Mouse (Mus musculus): Measurements from ENCODE around the gene Mettl7a2.
A peak's percentile ranks its signal among the peaks of the same experiment; 100 is the strongest.
"Not testable (repeated sequence)": the region's sequence is repeated elsewhere in the genome, so short reads cannot be mapped to it uniquely, and the experiment has no call there.

The Mettl7a2 gene

DNA sequence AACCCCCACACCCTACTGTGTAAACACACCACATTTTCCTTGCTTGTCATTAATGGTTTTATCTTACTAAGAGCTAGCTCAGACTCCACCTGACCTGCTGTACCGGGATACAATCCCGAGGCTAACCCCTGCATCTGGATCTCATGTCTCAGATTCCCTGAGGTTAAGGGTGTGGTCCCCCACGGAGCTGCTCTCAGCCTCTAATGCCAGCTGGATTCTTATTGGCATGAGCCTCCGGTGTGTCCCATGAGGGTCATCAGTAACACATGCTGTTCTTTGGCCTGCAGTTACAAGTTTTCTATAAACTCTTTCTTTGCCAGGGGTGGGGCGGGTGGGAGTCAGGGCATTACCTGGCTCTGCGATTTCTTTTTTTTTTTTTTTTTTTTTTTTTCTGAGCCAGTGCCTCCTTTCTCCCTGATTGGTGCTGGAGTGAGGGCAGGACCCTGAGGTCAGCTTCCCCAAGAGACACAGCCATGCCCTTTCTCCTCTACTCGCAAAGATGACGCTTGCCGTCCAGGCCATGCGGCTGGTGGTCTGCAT is at the start of gene Mettl7a2, which contains the start of gene Methig1:
Mettl7a2 (plus strand) TSS at position 490 of the 540 bp plus-strand sequence.
Methig1 (plus strand) TSS at position 439 of the 540 bp plus-strand sequence.
- no peak for DNase-seq (ENCODE audit: low spot score)

- no peak for DNase-seq (ENCODE audit: low spot score)
Observed at GRCm38 (mm10) chr15:100303428-100304018, 49.5 kb upstream of the Mettl7a2 start.

DNA sequence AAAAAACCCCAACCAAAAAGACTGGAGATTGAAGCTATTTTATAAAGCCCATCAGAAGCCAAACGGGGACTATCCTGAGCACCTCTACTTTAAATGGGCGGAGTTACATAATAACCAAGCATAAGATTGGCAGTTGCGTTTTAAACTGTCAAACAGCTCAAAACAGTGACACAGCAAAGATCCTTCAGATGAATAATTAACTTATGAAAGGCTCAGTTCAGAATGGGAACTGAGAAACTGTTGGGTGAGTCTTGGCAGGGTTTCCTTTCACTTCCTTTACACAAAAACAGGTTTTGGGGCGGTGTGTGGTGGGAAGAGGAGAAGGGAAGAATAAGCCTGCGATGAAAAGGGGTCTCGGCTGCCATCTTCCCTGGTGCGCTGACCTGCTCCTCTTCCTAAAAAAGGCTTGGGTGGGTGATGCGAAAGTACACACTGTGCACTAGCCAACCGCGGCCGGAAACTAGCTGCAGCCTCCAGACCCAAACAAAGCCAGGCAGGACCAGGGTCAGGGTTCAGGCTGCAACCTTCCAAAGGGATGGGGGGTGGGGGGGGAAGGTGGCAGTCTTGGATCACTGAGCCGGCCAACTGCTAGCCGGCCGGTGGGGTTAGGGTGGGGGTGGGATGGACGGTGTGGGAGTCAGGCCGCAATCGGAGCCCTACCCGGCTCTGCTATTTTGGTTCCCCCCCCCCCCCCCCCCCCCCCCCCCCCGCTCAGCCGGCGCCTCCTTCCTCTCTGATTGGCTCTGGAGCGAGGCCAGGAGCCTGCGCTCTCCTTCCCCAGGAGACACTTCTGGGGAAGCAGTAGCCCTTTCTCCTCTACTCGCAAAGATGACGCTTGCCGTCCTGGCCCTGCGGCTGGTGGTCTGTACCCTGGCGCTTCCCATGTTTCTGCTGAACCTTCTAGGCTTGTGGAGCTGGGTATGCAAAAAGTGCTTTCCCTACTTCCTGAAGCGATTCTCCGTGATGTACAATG is 48.7 kb upstream of the Mettl7a2 start, which contains the start of gene Mettl7a1:
Mettl7a1 (plus strand) TSS at position 122 of the 973 bp plus-strand sequence.
- peak; percentile 71 for DNase-seq (ENCODE audit: low spot score)

DNA sequence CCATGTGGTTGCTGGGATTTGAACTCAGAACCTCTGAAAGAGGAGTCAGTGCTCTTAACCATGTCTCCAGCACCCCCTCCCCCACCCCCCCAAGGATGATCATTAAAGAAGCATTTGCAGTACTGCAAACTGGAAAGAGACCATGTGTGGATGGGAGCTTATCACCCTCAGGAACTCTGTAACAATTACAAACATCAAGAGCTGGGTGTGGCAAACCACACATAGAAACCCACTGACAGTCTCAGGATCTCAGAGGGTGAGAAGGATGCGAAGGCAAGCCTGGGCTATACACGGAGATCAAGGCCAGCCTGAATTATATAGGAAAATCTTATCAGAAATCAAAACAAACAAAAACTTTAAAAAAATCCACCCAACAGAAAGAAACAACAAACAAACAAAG is 46.8 kb upstream of the Mettl7a2 start:
- DNase-seq (ENCODE audit: low spot score) = no peak

DNA sequence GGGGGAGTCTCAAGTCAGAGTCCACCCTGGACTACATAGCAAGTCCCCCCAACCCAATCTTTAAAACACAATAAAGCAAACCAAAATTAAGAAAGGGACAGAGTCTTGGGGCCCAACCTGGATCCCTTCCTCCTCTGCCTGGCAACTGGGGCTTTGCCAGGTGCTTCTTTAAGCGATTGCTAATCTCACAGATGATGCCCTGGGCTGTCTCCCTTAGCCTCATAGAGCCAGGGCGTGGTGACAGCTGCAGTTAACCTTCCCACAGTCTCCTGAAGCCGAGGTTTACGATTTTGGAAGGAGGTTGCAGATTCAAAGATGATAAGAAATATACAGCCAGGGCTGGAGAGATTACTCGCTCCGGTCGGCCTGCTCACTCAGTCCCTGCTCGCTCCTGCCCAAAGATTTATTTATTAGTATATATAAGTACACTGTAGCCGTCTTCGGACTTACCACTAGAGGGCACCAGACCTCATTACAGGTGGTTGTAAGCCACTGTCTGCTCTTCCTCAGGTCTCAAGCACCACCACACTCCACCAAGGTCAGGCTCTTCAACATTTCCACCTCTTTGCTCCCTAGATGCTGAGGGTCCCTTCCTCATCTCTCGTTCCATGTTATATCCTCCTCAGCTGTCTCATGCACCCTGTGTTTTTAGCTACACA is 45.4 kb upstream of the Mettl7a2 start:
- peak; percentile 73 for DNase-seq (ENCODE audit: low spot score)

- no peak for DNase-seq (ENCODE audit: low spot score)
Observed at GRCm38 (mm10) chr15:100312346-100312745, 40.7 kb upstream of the Mettl7a2 start.

DNA sequence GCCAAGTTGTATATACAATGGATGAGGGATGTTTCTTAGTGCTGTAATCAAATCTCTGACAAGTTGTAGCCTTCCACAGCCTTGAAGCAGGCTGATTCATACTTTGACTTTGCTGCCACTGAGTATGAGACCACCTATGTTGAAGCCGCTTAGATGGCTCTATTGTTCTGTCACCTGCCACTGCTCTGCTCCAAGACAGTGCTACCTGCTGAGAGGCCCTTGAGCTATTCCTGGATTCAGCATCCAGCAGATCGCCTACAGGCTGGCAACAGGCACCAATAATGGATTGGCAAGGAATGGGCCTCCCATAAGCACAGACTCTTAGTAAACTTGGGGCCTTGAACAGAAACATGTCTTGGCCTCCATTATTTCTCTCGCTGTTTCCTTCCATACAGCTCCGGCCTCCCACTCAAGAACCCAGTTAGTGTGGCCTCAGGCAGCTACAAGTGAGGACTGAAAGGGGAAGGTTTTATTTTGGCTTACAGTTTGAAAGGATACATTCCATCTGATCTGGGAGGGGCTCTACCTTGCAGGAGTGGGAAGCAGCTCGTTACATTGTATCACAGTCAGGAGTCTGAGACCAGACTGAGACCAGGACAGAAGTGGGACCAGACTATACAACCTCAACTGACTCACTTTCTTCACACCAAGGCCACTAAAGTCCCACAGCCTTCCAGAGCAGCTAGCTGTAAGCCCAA is 38.4 kb upstream of the Mettl7a2 start:
- DNase-seq (ENCODE audit: low spot score) = peak; percentile 0

DNA sequence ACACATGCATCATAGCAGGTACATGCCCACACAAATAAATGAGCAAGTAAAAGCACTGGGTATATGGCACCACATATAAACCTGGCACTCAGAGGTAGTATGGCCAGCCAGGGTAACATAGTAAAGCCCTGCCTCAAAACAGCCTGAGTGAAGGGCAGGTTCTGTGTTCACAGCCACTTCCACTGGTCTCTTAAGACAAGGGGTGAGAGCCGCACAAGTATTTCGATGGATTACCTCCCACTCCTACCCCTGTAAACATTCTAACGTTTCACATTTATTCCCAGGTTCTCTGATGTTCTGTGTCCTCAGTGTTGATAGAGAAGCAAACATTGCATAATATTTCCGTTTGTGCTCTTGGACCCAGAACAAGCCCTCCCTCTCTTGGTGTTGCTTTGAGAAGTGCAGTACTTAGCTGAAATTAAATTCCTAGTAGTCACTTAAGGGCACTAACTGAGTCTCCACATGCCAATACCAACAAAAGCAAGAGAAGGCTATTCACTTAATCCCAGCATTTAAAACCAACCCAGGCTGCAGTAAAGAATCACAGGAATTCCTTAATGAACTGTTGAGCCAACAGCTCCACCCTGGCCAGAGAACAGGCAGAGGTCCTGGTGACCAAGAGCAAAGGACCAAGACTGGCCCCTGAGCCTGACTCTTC is 34.9 kb upstream of the Mettl7a2 start:
- DNase-seq (ENCODE audit: low spot score) = peak; percentile 0

- DNase-seq (ENCODE audit: low spot score) = peak; percentile 1
Observed at GRCm38 (mm10) chr15:100319884-100320283, 33.1 kb upstream of the Mettl7a2 start.

- peak; percentile 0 for DNase-seq (ENCODE audit: low spot score)
Observed at GRCm38 (mm10) chr15:100320295-100320905, 32.6 kb upstream of the Mettl7a2 start.

- DNase-seq (ENCODE audit: low spot score) = peak; percentile 10
Observed at GRCm38 (mm10) chr15:100321134-100321533, 31.9 kb upstream of the Mettl7a2 start.

DNA sequence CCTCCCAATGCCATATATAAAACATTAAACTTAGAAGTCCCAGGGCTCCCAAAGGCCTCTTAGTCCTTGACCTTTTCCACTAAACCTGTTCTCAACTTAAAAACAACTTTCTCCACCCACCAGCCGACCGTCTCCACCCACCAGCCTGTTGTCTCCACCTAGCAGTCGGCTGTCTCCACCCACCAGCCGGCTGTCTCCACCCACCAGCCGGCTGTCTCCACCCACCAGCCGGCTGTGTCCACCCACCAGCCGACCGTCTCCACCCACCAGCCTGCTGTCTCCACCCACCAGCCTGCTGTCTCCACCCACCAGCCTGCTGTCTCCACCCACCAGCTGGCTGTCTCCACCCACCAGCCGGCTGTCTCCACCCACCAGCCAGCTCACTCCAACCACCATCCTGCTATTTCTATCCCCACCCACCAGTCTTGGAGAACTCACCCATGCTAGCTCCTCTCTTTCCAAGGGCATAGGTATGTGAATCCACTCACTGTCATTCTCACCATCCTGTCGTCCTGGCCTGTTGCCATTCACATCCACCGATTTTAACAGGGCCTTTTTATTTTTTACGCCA is 28.9 kb upstream of the Mettl7a2 start:
- DNase-seq (ENCODE audit: low spot score) = peak; percentile 0

DNA sequence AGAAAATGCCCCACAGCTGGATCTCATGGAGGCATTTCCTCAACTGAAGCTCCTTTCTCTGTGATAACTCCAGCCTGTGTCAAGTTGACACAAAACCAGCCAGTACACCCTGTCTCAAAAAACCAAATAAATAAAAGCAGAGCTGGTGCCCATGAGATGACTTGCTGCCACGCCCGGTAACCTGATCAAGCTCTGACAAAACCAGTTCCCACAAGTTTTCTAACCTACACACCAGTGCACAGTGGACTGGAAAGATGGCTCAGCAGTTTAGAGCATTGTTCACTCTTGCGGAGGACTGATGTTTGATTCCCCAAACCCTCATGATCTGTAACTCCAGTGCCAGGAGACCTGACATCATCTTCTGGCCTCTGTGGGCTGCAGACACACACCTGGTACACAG is 27.8 kb upstream of the Mettl7a2 start:
- no peak for DNase-seq (ENCODE audit: low spot score)

DNA sequence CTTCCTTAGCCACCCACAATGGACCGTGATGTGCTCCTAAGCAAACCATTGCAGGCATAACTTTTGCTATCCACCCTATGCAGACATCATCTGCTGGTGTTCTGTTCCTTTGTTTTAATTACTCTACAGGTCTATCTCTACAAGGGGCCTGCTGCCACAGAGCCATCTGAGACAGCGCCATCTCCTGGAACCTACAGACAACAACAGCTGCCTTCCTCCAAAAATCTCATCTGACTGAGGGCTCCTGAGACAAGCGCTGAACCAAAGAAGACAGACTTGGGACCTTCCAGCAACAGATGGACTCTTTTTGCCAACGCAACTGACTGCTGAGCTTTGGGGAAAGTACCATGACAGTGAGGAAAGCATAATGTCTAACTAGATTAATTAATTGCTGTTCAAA is 24.9 kb upstream of the Mettl7a2 start:
- not testable (repeated sequence) for DNase-seq (ENCODE audit: low spot score)

- DNase-seq (ENCODE audit: low spot score) = not testable (repeated sequence)
Observed at GRCm38 (mm10) chr15:100329336-100329735, 23.7 kb upstream of the Mettl7a2 start.

DNA sequence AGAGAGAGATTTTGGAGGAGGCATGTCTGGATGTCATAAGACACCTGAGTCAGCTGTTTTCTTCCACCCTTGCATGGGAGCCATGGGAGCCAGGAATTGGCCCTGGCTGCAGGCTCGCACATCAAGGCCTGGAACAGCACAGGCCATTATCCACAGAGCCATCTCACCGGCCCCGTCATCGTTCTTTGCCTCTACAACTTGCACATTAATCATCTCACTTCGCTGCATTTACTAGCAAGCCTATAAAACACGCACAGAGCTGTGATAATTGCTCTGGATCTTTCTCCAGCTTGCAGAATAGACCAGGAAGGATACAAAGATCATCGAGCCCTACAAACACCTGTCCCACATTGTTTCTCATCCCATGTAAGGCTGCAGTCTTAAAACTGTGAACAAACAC is 22.3 kb upstream of the Mettl7a2 start:
- no peak for DNase-seq (ENCODE audit: low spot score)

DNA sequence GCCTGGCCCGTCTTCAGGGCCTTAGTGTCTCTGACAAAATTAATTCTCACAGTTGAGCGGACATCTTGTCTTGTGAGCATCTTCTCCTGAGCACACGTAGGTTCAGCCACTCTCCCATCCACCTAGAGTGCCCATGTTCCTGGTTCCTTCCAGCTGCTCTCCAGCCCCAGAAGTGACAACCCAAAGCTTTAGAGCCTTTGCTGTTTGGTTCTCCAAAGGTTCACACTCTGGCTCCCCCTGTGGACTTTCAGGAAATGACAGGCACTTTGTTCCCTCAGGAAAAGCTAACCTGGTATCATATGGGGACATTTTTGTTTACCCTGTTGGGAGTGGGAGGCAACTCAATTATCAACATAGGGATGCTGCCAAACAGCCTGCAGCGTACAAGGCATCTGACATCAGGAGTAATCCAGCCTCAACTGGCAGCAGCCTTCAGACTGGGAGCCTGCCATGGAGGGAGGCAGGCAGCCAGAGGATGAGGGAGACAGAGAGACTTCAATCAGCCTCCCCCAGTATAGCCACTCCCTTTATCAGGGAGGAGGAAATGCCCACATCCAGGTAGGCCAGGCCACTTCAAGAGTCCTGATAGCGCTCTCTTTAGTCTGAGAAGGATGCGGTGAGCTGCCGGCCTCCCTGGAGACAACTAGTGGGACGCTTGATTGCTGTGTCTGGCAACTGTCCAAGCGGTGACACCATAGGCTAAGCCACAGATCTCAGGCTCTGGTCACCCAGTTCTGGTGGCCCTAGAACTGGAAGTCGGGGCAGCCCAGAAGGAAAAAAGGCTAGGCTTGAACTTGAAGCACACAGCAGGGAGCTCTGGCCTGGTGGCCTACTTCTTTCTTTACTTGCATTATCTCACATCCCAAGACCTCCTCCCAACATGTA is 20.7 kb upstream of the Mettl7a2 start:
- not testable (repeated sequence) for DNase-seq (ENCODE audit: low spot score)

GRCm38 (mm10) chr15:100334629-100335028 is 18.4 kb upstream of the Mettl7a2 start, which contains the start of gene Mettl7a3:
Mettl7a3 (plus strand) TSS chr15:100334929.
- no peak for DNase-seq (ENCODE audit: low spot score)

GRCm38 (mm10) chr15:100337328-100337727 is 15.7 kb upstream of the Mettl7a2 start:
- DNase-seq (ENCODE audit: low spot score) = not testable (repeated sequence)

Measured in retina, embryonic 14.5 days (tissue).